Mouse (Mus musculus) liver, embryonic 15.5 days (tissue): Measurements from ENCODE around the gene Olfr15. TPM values are rescaled to one million over a fixed set of nuclear protein-coding genes. Genes with fewer than 3 reads are reported as not detected.
"Not testable (repeated sequence)": the region's sequence is repeated elsewhere in the genome, so short reads cannot be mapped to it uniquely, and the experiment has no call there.

Experiments used
- ATAC-seq: fragments of 200-750 bp; cut with Nextera tagmentation; 2 replicates; pipeline ENCODE4 v1.8.0; 2017; ENCODE audit warnings: moderate number of reproducible peaks, mild to moderate bottlenecking, moderate library complexity; ENCODE audit not compliant: insufficient read depth
- H3K27ac ChIP-seq: fragments of 300-500 bp; sonication (generic); replicated peaks from 2 replicates; pipeline ENCODE4 v1.5.1; 2015; ENCODE audit warnings: mild to moderate bottlenecking, inconsistent platforms
- H3K27me3 ChIP-seq: fragments of 300-500 bp; sonication (generic); 2 replicates; pipeline ENCODE4 v1.6.1; 2015; ENCODE audit warnings: mild to moderate bottlenecking, inconsistent platforms
- H3K36me3 ChIP-seq: fragments of 300-500 bp; sonication (generic); replicated peaks from 2 replicates; pipeline ENCODE4 v1.6.1; 2015; ENCODE audit warnings: moderate library complexity, mild to moderate bottlenecking, inconsistent platforms
- H3K4me1 ChIP-seq: fragments of 300-500 bp; sonication (generic); replicated peaks from 2 replicates; pipeline ENCODE4 v1.6.1; 2015; ENCODE audit warnings: inconsistent platforms
- H3K4me2 ChIP-seq: fragments of 300-500 bp; sonication (generic); 2 replicates; pipeline ENCODE4 v1.6.1; 2015; ENCODE audit warnings: moderate library complexity, mild to moderate bottlenecking, inconsistent platforms
- H3K4me3 ChIP-seq: fragments of 300-500 bp; sonication (generic); replicated peaks from 2 replicates; pipeline ENCODE4 v1.5.1; 2015; ENCODE audit warnings: mild to moderate bottlenecking, inconsistent platforms
- H3K9ac ChIP-seq: fragments of 300-500 bp; sonication (generic); 2 replicates; pipeline ENCODE4 v1.6.1; 2015; ENCODE audit warnings: moderate library complexity, mild to moderate bottlenecking, inconsistent platforms
- H3K9me3 ChIP-seq: fragments of 300-500 bp; sonication (generic); replicated peaks from 2 replicates; pipeline ENCODE4 v1.6.1; 2016; ENCODE audit warnings: inconsistent platforms
- WGBS: fragments of 180-500 bp; shearing (Covaris S2); methylation state at CpG from one replicate; pipeline ENCODE4 v1.1.7; 2015; ENCODE audit warnings: mixed read lengths; ENCODE audit not compliant: insufficient replicate concordance; 5-methylcytosine and 5-hydroxymethylcytosine counted together
- polyA plus RNA-seq: library from polyadenylated mRNA; unstranded; fragments of >200 nt; fragmentation: Nextera tagmentation; extraction: Ambion mirVana; gene quantifications from 2 replicates; pipeline ENCODE4 v1.2.1, GENCODE M21; 2015

Gene Olfr15
- polyA plus RNA-seq, 1 experiment from 2014 or later = not detected

GRCm38 (mm10) chr16:3846711-3847518 lies 16.2 kb downstream of the Olfr15 start, which contains the start of gene Zfp174:
Zfp174 (plus strand) TSS chr16:3847268.
- Histone ChIP-seq H3K4me2 (peak within 1 kb of the TSS; percentile 89), H3K4me1 (peaks cover 29% of the 10 kb centered on the region), H3K9me3 (no peaks in the 10 kb centered on the region), H3K9ac (peak within 1 kb of the TSS; percentile 68), H3K36me3 (no peaks in the 10 kb centered on the region), H3K4me3 (peak within 1 kb of the TSS; percentile 77), H3K27ac (peak within 1 kb of the TSS; percentile 54; the same call in 1 of the 2 replicates), H3K27me3 (no peaks in the 10 kb centered on the region)
- WGBS = 3% methylated on average over 38 of the region's 38 CpGs
- peak; percentile 99 for ATAC-seq

DNA sequence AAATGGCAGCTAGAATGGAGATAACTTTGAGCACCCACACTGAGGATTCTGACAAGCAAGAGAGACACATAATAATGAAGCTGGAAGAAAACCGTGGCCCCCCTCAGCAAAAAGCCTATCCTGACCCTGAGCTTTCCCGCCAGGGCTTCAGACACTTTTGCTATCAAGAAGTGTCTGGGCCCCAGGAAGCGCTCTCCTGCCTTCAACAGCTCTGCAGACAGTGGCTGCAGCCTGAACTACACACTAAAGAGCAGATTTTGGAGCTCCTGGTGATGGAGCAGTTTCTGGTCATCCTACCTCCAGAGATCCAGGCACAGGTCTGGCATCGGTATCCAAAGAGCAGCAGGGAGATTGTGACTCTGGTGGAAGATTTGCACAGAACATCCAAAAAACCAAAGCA lies 17.2 kb downstream of the Olfr15 start:
- Histone ChIP-seq H3K27me3 (no peaks in the 10 kb centered on the region), H3K36me3 (no peaks in the 10 kb centered on the region), H3K4me1 (peaks cover 26% of the 10 kb centered on the region), H3K4me3 (peak overlapping the region; percentile 77), H3K27ac (no peak overlapping the region), H3K4me2 (peak overlapping the region; percentile 89), H3K9me3 (no peaks in the 10 kb centered on the region), H3K9ac (no peak overlapping the region)
- 76% methylated on average over 4 of the region's 4 CpGs for WGBS
- no peak for ATAC-seq

GRCm38 (mm10) chr16:3848416-3848815 lies 17.7 kb downstream of the Olfr15 start:
- Histone ChIP-seq H3K36me3 (no peaks in the 10 kb centered on the region), H3K9me3 (no peaks in the 10 kb centered on the region), H3K27me3 (no peaks in the 10 kb centered on the region), H3K4me2 (no peak overlapping the region), H3K4me3 (no peak overlapping the region), H3K27ac (no peak overlapping the region), H3K9ac (no peak overlapping the region), H3K4me1 (peaks cover 25% of the 10 kb centered on the region)
- 67% methylated on average over 3 of the region's 3 CpGs for WGBS
- ATAC-seq = no peak

GRCm38 (mm10) chr16:3851301-3851700 lies 20.6 kb downstream of the Olfr15 start:
- H3K27me3 ChIP-seq, H3K36me3 ChIP-seq, H3K4me3 ChIP-seq, H3K27ac ChIP-seq, H3K9me3 ChIP-seq, H3K4me2 ChIP-seq, ATAC-seq, H3K9ac ChIP-seq: not testable (repeated sequence)
- peaks cover 25% of the 10 kb centered on the region for H3K4me1 ChIP-seq
- WGBS = 80% methylated on average over 13 of the region's 13 CpGs

GRCm38 (mm10) chr16:3852586-3852985 lies 21.9 kb downstream of the Olfr15 start:
- 65% methylated on average over 12 of the region's 12 CpGs for WGBS
- no peak for ATAC-seq
- no peaks in the 10 kb centered on the region for H3K27me3 ChIP-seq
- peaks cover 14% of the 10 kb centered on the region for H3K4me1 ChIP-seq
- no peak overlapping the region for H3K9ac ChIP-seq
- no peaks in the 10 kb centered on the region for H3K9me3 ChIP-seq
- H3K4me3 ChIP-seq = no peak overlapping the region
- no peak overlapping the region for H3K4me2 ChIP-seq
- no peak overlapping the region for H3K27ac ChIP-seq
- H3K36me3 ChIP-seq = no peaks in the 10 kb centered on the region

GRCm38 (mm10) chr16:3854437-3855182 lies 23.9 kb downstream of the Olfr15 start:
- no peaks in the 10 kb centered on the region for H3K36me3 ChIP-seq
- no peak overlapping the region for H3K9ac ChIP-seq
- no peaks in the 10 kb centered on the region for H3K9me3 ChIP-seq
- ATAC-seq = no peak
- no peak overlapping the region for H3K4me3 ChIP-seq
- H3K27me3 ChIP-seq = no peaks in the 10 kb centered on the region
- 66% methylated on average over 11 of the region's 11 CpGs for WGBS
- no peak overlapping the region for H3K4me2 ChIP-seq
- H3K27ac ChIP-seq = no peak overlapping the region
- peaks cover 7% of the 10 kb centered on the region for H3K4me1 ChIP-seq

- no peaks in the 10 kb centered on the region for H3K9me3 ChIP-seq
- no peak overlapping the region for H3K4me3 ChIP-seq
- no peak overlapping the region for H3K9ac ChIP-seq
- H3K4me1 ChIP-seq = peaks cover 7% of the 10 kb centered on the region
- no peak for ATAC-seq
- 25% methylated on average over 1 of the region's 1 CpGs for WGBS
- no peaks in the 10 kb centered on the region for H3K27me3 ChIP-seq
- H3K4me2 ChIP-seq = no peak overlapping the region
- H3K27ac ChIP-seq = no peak overlapping the region
- no peaks in the 10 kb centered on the region for H3K36me3 ChIP-seq
Measured at GRCm38 (mm10) chr16:3855776-3856175, 25.1 kb downstream of the Olfr15 start.

- H3K36me3 ChIP-seq = 0 out of 2 replicates have a peak, but pooled peaks cover 16% of the 10 kb centered on the region
- H3K9me3 ChIP-seq = no peaks in the 10 kb centered on the region
- 32% methylated on average over 4 of the region's 4 CpGs for WGBS
- no peak overlapping the region for H3K4me2 ChIP-seq
- no peak overlapping the region for H3K4me3 ChIP-seq
- no peak for ATAC-seq
- no peak overlapping the region for H3K27ac ChIP-seq
- no peaks in the 10 kb centered on the region for H3K4me1 ChIP-seq
- no peaks in the 10 kb centered on the region for H3K27me3 ChIP-seq
- no peak overlapping the region for H3K9ac ChIP-seq
Measured at GRCm38 (mm10) chr16:3859254-3859653, 28.6 kb downstream of the Olfr15 start.

DNA sequence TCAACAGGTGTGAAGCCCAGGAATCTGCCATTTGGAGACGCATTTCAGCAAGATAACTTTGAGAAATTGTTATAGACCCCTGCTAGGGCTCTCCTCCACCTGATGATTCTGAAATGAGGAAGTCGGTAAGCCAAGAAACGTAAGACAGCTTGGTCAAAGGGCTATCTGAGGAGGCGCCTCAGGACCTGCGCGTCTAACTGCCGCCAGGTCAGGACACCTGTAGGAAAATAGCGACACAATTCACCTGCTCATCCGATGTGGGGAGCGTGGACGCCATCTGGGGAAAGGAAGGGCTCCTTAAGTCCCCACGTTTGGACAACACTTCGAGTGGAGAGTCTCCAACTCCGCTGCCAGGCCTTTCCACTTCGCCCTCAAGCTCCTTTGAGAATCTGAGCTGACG lies 41.1 kb downstream of the Olfr15 start:
- Histone ChIP-seq H3K27ac (peak overlapping the region; percentile 26; the same call in 1 of the 2 replicates), H3K36me3 (peaks cover 23% of the 10 kb centered on the region), H3K4me1 (peaks cover 27% of the 10 kb centered on the region), H3K4me2 (peak overlapping the region; percentile 89), H3K4me3 (peak overlapping the region; percentile 64), H3K27me3 (no peaks in the 10 kb centered on the region), H3K9me3 (no peaks in the 10 kb centered on the region), H3K9ac (peak overlapping the region; percentile 54)
- ATAC-seq = 0 out of 2 replicates have a peak, but pooled peaks have one; percentile 10
- 1% methylated on average over 16 of the region's 16 CpGs for WGBS

- peak within 1 kb of the TSS; percentile 26 for H3K27ac ChIP-seq
- WGBS = 6% methylated on average over 47 of the region's 47 CpGs
- peak; percentile 89 for ATAC-seq
Measured at GRCm38 (mm10) chr16:3872216-3873047, 41.8 kb downstream of the Olfr15 start, which contains the start of gene Naa60. Naa60 (plus strand) TSS chr16:3872375.

More at GRCm38 (mm10) chr16:3872216-3873047, 41.8 kb downstream of the Olfr15 start, which contains the start of gene Naa60:
- no peaks in the 10 kb centered on the region for H3K27me3 ChIP-seq
- peaks cover 25% of the 10 kb centered on the region for H3K36me3 ChIP-seq
- peak within 1 kb of the TSS; percentile 54 for H3K9ac ChIP-seq
- H3K9me3 ChIP-seq = no peaks in the 10 kb centered on the region
- H3K4me1 ChIP-seq = peaks cover 27% of the 10 kb centered on the region
- peak within 1 kb of the TSS; percentile 64 for H3K4me3 ChIP-seq
- peak within 1 kb of the TSS; percentile 89 for H3K4me2 ChIP-seq
